Mouse (Mus musculus) retina, postnatal 1 day (tissue): ENCODE measurements around the gene Usp51.
"Not testable (repeated sequence)": the region's sequence is repeated elsewhere in the genome, so short reads cannot be mapped to it uniquely, and the experiment has no call there.

ENCODE experiments used
- DNase-seq: peaks from one replicate; pipeline ENCODE4 v3.0.0-alpha.2; 2012

The Usp51 gene

DNA sequence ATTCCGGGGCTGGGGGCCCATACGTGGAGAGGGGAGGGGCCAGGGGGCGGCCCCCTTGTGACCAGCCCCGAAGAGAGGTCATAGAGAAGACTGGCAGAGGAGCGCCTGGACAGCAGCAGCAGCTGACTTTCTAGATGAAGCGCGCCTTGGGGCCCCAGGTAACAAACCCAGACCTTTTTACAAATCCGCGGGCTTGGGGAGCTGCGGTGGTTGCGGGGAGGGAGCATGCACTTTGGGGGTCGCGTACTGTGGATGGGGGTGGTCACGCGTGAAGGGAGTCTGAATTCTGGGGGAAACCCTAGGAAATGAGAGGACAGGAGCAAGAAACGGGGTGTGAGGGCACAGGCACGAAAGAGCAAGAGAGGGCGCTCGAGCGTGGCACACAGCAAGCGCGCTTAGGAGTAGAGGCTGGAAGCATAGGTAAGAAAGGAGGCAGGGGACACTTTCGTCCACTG, at the start of gene Usp51:
Usp51 (plus strand) TSS at position 83 of the 455 bp plus-strand sequence.
- peak; percentile 57 for DNase-seq

DNA sequence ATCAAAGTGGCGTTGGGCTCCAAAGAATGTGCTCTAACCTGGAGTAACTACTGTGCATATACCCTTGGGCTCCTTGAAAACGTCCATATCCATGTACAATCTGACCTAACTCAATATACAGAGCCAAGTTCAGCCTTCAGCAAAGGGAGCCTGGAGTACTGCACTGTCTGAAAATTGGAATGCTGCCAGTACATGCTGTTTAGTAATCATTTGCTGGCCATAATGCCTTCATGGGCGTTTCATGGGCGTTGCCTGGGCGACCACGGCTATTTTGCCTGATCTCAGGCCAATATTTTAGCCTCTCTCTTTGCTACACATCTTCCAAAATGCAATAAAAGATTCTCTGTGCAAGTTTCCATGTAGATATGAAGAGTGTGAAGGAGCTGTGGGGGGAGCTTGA, 36.7 kb upstream of the Usp51 start:
- no peak for DNase-seq

DNA sequence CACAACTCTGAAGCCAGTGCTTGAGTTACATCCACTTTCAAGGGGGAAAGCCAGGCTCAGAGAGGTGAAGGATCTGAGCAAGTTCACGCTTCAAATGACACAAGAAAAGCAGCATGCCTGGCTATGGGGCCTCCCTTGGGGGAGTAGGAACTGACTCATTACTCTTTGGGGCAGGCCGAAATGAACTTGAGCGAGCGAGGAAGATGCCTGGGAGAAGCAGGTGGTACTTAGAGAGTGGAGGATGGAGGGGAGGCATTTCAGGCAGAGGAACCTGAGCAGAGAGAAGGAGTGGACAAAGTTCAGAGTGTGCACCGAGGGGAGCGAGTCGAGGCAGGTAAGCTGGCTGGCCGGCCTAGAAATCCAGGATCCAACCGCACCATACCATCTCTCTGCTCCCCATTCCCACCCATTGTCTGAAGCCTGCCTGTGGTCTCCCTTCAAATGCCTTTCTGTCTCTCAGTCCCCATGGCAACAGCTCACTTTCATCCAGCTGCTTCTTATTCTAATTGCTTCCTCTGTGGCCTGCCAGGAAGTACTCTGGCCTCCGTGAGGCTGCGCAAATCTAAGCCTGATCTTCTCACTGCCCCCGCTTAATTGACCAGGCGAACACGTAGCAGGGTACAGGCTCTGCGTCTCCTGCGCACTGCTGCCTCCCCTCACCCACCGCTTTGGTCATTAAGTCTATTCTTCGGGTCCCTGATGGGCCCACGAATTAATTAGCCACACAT, 32.6 kb upstream of the Usp51 start:
- DNase-seq = not testable (repeated sequence)

DNA sequence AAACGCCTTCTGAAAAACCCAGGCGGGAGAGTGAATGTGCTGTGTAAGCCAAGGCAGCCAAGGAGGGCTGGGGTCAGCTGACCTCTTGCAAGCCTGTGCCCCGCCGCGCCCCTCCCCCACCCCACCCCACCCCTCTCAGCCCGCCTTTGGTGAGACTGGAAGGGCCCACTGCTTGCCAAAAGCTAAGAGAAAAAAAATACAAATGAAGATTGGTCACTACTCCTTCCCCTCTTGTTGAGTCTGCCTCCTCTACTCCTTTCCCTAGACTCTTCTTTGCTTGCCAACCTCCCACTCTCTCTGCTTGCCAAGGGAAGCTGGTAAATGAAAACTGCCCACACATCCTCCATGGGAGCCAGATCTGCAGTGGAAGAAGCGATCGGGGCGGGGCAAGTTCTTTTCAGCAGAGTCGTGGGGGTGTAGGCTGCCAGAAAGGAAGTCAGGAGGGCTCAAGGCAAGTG, 32.0 kb upstream of the Usp51 start:
- peak; percentile 51 for DNase-seq

DNA sequence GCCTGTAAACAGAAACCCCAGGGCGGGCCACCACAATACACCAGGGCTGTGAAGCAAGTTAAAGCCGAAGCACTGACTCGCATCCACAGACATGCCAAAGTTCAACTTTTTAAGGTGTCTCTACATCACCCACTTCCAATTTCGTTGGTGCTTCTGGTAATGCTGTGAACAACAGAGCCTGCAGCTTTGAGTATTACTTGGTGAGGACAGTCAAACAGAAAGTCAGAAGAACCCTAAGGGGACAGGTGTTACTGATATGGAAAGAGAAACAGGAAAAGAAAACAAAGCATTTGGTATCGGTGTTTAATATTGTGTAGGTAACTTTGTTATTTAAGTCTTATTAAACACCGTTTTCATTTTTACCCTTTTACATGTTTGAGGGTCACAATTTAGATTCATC, 29.7 kb upstream of the Usp51 start:
- no peak for DNase-seq

DNA sequence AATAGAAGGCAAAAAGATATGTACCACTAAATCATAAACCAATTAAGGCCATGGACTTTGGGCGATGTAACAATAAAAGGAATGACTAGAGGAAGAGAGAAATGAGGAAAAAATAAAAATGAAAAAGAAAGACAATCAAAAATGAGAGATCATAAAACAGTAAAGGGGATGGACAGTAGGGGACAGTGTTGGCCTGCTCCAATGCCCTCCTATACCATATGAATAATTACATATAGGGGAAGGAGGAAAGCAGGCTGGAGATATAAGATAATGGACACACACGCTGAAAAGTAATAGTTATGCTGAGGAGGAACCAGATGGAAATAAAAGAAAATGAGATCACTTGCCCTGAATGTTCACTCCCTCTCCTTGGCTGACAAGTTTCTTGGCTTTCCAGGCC, 21.3 kb upstream of the Usp51 start:
- DNase-seq = no peak

DNA sequence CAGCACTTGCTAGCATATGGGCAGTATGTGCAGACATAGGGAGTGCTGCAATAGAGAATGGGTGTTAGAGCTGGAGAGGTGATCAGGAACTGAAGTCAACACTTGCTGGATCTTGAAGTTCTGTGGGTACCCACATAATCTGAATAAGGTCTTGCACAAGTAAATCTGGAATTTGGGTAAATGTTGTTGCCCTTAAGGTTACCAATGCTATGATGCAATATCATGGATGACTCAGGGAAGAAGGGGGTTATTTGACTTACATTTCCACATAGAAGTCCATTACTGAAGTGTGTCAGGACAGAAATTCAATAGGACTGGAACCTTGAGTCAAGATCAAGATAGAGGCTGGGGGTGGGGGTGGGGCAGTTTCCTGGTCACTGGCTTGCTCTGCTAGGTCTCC, 16.4 kb upstream of the Usp51 start:
- not testable (repeated sequence) for DNase-seq

DNA sequence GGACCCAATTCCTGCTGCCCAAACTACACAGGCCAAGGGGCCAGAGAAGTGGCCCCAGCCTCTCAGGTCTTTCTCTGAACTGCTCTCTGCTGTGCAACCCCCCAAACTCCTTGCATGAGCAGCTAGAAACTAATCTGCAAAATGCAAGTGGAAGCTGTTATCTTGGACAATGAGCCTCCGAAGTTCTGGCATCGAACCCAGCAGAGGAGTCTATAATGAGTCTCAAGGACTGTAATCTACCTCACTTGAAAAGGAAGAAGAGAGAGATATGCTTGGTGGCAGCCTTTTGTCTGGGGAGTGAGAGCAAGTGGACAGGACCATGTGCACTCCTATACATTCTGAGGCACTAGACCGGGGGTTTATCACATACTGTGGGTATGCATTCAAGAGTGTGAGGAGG, 10.2 kb upstream of the Usp51 start:
- not testable (repeated sequence) for DNase-seq

DNA sequence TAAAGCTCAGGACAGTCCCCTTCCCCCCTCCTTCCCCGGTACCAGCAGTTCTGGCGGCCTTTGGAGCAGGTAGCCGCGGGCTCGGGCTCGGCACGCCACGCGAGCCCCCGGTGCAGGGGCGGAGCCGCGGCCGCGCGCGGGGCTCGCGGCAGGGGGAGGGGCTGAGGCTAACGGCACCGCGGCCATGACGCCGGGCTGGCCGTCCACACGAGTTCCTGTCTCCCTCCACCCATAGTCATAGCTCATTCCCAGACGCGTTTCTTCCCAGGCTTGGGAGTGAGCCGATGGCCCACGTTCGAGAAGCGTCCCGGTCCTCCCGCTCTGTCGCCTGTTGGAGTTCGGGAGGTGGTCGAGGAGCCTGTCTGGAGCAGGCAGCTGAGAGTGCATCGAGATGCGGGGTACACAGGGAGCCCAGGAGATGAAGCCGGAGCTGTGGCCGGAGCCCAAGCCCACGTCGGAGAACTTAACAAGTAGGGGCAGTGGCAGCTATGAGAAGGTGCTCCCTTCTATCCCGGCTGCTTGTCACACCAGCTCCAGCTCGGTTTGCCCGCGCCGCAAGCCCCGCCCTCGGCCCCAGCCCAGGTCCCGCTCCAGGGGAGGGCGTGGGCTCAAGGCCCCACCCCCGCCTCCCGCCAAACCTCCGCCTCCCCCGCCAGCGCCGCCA, 884 bp downstream of the Usp51 start:
- DNase-seq = peak; percentile 73

DNA sequence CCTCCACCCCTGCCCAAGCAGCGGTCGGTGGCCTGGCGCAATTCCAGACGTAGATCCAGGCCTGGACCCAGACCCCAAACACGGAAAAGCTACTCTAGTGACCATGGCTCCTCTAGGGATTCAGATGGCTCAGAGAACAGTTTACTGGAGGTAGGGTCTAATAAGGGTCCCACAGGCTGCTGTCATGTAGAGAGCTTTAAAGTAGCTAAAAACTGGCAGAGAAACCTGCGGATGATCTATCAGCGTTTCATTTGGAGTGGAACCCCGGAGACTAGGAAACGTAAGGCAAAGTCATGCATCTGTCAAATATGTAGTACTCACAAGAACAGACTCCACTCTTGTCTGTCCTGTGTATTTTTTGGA, 1.4 kb downstream of the Usp51 start:
- no peak for DNase-seq

DNA sequence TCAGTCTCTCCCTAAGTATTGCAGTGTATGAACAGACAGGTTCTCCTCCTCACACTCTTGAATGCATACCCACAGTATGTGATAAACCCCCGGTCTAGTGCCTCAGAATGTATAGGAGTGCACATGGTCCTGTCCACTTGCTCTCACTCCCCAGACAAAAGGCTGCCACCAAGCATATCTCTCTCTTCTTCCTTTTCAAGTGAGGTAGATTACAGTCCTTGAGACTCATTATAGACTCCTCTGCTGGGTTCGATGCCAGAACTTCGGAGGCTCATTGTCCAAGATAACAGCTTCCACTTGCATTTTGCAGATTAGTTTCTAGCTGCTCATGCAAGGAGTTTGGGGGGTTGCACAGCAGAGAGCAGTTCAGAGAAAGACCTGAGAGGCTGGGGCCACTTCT, 19.0 kb downstream of the Usp51 start:
- DNase-seq = not testable (repeated sequence)

DNA sequence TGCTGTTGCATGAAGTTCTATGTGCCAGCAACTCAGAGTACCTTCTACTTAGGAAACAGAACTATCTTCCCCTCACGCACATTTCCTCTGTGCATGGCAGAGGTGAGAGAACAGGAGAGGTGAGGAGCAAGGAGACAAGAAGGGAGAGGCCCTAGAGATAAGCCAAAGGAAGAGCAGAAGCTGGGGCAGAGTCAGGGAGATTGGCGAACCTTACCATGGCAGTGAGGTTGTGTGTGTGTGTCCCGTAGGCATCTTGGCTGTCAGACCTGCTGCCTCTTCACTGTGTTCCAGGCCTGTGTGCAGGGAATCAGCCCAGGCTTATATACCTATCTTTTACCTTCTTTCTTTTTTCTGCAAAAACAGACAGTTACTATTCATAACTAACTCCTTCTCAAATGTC, 19.4 kb downstream of the Usp51 start:
- not testable (repeated sequence) for DNase-seq

DNA sequence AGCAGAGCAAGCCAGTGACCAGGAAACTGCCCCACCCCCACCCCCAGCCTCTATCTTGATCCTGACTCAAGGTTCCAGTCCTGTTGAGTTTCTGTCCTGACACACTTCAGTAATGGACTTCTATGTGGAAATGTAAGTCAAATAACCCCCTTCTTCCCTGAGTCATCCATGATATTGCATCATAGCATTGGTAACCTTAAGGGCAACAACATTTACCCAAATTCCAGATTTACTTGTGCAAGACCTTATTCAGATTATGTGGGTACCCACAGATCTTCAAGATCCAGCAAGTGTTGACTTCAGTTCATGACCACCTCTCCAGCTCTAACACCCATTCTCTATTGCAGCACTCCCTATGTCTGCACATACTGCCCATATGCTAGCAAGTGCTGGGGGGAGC, 25.3 kb downstream of the Usp51 start:
- DNase-seq = not testable (repeated sequence)

DNA sequence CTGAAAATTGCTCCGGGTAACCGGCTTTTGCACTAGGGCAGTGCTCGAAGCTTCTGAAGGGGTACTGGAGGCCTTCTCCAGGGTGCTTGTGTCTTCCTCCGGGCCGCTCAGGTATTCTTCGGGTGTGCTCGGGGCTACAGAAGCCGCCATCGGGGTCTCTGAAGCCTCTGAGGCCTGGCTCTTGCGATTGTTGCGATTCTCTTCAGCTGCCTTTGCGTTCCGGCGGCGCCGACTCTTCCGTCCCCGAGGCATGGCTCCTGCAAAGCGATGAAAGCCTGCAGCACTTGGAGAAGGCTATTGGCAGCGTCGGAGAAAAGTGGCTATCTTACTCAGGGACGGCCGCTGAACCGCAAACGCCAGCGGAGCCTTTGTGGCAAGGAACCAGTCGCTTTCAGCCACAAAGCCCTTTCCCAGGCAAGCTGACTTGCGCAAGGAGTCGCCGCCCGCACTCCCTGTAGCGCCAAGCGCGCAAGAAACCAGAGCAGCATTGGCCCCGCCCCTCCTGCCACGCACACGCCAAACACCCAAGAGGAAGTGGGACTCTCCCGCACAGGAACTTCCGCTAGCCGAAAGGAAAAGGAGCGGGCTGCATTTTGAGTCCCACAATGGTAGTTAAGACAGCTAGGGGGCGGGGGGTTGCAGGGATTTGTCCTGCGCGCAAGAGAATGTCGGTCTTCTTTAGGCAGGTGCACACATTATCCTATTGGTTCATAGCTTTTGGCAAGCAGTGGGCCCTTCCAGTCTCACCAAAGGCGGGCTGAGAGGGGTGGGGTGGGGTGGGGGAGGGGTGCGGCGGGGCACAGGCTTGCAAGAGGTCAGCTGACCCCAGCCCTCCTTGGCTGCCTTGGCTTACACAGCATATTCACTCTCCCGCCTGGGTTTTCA, 31.1 kb downstream of the Usp51 start, which contains the start of gene Mageh1:
Mageh1 (minus strand) TSS at position 489 of the 885 bp plus-strand sequence.
- DNase-seq = peak; percentile 94

DNA sequence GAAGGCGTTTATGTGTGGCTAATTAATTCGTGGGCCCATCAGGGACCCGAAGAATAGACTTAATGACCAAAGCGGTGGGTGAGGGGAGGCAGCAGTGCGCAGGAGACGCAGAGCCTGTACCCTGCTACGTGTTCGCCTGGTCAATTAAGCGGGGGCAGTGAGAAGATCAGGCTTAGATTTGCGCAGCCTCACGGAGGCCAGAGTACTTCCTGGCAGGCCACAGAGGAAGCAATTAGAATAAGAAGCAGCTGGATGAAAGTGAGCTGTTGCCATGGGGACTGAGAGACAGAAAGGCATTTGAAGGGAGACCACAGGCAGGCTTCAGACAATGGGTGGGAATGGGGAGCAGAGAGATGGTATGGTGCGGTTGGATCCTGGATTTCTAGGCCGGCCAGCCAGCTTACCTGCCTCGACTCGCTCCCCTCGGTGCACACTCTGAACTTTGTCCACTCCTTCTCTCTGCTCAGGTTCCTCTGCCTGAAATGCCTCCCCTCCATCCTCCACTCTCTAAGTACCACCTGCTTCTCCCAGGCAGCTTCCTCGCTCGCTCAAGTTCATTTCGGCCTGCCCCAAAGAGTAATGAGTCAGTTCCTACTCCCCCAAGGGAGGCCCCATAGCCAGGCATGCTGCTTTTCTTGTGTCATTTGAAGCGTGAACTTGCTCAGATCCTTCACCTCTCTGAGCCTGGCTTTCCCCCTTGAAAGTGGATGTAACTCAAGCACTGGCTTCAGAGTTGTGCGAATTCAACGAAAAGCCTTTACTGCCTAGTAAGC, 31.9 kb downstream of the Usp51 start:
- not testable (repeated sequence) for DNase-seq
